Mouse (Mus musculus) bone marrow, adult 2 months (tissue): ENCODE data around the gene Adm2.

Experiments
- CTCF ChIP-seq: fragments of 200-500 bp; IDR thresholded peaks from 2 replicates; pipeline ENCODE4 v1.5.1; 2011; ENCODE audit warnings: low read length, control low read depth; ENCODE audit not compliant: control insufficient read depth, insufficient read depth
- POLR2A ChIP-seq: fragments of 200-500 bp; IDR thresholded peaks from 2 replicates; pipeline ENCODE4 v1.6.1; 2011; ENCODE audit warnings: low read depth, mild to moderate bottlenecking, control low read depth, low read length, borderline replicate concordance; ENCODE audit not compliant: control insufficient read depth

DNA sequence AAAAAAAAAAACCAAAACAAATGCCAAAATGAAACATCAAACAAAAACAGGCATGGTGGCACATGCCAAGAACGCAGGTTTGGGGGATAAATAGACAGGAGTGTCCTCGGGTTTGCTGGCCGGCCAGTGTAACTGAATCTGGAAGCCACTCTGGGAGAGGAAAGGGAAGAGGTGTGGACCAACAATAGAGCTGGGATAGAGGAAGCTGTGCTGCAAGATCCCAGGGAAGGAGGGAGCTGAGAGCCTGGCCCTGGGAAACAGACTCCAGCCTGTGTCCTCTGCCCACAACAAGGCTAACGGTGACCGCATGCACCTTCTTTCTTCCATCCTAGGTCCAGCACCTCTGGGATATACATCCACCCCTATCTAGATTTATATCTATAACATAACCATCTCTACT is 27.9 kb downstream of the Adm2 start:
- TF ChIP-seq CTCF (no peak), POLR2A (no peak)
